Mouse (Mus musculus) spleen, adult 2 months (tissue): Measurements from ENCODE around the gene Klf12.

Experiments used
- CTCF ChIP-seq: fragments of 200-500 bp; IDR thresholded peaks from 2 replicates; pipeline ENCODE4 v1.5.1; 2011; ENCODE audit warnings: mild to moderate bottlenecking, inconsistent platforms; ENCODE audit not compliant: insufficient read depth, insufficient read length, insufficient replicate concordance; ENCODE audit errors: extremely low read depth
- POLR2A ChIP-seq: fragments of 200-500 bp; IDR thresholded peaks from 2 replicates; pipeline ENCODE4 v1.6.1; 2011; ENCODE audit warnings: low read depth, low read length, inconsistent platforms

DNA sequence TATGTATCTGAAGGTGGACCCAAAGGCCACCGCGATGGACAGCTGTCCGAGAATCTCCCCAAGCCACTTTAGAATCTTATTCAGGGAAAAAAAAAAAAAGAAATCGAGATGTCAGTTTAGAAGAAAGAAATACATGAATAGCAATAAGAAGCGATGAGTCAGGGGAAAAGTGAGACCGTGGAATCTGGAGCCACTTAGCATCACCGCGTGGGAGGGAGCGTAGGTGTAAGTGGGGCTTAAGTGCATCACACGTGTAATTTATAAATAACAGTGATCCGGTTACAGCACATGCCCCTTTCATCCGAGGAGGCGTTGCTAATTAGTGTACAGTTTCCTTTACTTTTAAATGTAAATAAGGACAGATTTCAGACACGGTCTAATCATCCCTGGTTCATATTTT lies 390.4 kb downstream of the Klf12 start:
- no peak for TF ChIP-seq CTCF
- no peak for TF ChIP-seq POLR2A
